Mouse (Mus musculus): ENCODE data around the gene Snx30.
A peak's percentile ranks its signal among the peaks of the same experiment; 100 is the strongest.

Gene Snx30

DNA sequence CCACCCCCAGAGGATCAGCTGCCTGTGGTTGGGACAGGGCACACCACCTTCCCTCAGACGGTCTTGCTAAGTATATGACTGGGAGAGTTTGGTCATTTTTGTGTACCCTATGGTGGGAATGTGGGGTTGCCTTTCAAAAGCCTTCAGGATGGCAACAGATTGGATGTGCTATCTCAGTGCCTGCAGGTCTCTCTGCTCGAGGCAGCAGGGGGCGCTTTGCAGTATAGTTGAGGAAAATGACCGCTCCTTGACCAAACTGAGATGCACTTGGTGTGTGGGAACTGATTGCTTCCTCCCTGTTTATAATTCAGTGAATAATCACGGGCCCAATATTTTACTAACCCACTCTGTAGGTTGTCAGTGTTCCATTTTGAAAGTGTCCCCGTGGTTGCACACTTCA is 96.9 kb downstream of the Snx30 start:
- DNase-seq (ENCODE audit: low spot score in 2 of 2): no peak

GRCm38 (mm10) chr4:59907092-59907491 is 101.5 kb downstream of the Snx30 start:
- no peak for DNase-seq (ENCODE audit: low spot score in 2 of 2)

DNA sequence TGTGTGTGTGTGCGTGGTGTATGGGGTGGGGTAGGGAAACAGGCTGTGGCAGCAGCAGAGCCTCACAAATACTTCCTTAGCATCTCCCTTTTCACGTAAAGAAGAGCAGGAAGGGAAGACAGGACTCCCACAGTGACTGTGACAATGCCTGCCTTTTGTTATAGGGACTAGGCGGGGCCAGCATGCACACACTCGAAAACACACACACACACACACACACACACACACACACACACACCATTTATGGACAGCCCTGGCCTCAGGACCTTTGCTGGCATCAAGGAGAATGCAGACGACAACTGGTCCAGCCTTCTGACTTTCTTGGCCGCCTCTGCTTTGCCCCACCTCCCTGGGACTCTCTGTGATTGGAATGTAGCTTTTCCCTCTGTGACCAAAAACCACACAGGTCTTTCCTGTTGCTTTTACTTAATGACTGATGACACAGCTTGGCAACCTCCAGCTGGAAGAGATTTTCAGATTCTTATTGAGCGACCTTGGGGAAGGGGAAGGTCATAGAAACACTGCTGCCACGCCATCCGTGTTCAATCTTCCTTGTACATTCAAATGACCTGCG is 102.1 kb downstream of the Snx30 start:
- no peak for DNase-seq (ENCODE audit: low spot score in 2 of 2)

DNA sequence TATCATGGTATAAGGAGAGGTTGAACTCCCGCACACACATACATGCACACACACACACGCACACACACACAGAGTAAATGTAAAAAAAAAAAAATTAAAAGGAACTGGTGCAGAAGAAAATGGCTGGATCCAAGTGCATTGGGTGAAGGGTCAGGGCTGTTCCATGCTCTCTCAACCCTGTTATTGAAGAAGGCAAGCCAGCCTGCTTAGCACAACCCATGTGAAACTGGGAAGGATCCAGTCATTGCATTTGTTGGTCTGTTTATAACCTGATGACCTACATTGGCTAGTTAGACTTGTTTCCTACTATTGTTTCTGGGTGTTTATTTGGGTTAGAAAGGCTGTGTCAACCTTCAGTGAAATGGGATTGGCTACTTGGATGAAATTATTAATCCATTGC is 103.1 kb downstream of the Snx30 start:
- no peak for DNase-seq (ENCODE audit: low spot score in 2 of 2)

GRCm38 (mm10) chr4:59914608-59915403 is 109.2 kb downstream of the Snx30 start, which contains the start of gene Slc46a2:
Gene Slc46a2 (minus strand): TSS chr4:59915056.
- DNase-seq (ENCODE audit: low spot score in 2 of 2): no peak

DNA sequence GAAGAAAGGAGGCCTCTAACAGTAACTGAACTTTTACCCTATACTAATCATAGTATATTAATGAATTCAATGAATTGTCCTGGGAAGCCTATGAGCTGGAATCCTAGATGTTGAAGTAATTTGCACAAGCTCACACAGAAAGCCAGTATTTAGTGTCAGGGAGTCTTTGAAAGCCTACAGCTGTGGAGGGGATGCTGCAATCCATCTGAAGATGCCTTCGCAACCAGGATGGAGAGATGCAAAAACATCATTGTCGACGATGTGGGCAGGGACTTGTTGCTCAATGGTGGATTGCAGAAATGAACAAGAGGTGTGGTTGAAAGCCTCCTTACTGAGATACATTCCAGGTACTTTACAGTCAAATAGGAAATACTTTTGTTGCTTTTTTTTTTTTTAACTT is 112.3 kb downstream of the Snx30 start:
- no peak for DNase-seq (ENCODE audit: low spot score in 2 of 2)

- DNase-seq (ENCODE audit: low spot score in 2 of 2): peak; percentile 16 to 18
Observed at GRCm38 (mm10) chr4:59925082-59925481, 119.4 kb downstream of the Snx30 start.

- DNase-seq (ENCODE audit: low spot score in 2 of 2): no peak
Observed at GRCm38 (mm10) chr4:59927666-59928065, 122.0 kb downstream of the Snx30 start.

DNA sequence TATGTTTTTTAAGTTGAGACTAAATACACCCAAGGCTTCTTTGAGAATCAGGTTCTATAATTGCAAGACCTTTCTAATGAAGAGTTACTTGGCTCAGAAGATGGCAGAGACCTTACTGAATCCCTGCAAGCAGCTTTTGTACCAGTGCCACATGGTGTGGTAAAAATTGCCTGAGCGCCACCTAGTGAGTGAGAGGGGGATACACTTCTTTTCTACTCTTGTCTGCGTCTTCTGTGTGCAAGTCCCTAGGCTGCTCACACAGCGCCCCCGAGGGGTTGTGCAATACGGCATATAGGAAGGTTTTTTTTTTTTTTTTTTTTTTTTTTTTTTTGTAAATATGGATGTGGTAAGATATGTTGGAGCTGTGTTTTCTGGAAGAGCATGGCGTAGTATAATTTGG is 122.7 kb downstream of the Snx30 start:
- peak; percentile 74 to 87 for DNase-seq (ENCODE audit: low spot score in 2 of 2)

DNA sequence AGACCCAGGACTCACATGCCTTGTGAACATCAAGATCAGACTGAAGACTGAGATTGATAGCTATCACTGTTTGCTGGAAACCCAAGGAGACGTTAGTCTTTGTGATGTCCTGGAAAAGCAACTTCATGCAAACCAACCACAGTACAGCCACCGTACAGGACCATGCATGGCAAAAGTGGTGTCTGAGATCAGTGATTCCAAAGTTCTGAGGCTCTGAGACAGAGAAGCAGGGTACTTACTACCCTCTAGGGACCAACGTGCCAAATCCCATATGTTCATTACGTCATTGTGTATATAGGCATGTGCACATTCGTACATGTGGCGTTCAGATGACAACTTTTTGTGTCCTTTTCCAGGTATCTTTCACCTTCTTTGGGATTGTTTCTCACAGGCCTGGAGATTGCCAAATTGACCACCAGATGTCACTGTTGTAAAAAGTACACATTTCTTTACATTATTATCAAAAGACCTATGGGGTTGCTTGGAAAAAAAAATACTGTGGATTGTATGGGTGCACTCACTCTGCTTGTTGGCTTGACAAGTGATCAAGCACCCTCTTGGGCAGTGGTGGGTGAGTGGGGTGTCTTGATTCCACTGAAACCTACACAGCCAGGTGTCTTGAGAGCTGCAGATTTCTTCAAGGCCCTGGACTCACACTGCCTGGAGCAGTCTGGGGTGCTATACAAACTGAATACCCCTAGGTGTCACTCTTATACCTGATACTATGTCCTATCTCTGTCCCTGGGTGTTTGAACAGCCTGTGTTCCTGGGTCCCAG is 127.1 kb downstream of the Snx30 start:
- no peak for DNase-seq (ENCODE audit: low spot score in 2 of 2)

DNA sequence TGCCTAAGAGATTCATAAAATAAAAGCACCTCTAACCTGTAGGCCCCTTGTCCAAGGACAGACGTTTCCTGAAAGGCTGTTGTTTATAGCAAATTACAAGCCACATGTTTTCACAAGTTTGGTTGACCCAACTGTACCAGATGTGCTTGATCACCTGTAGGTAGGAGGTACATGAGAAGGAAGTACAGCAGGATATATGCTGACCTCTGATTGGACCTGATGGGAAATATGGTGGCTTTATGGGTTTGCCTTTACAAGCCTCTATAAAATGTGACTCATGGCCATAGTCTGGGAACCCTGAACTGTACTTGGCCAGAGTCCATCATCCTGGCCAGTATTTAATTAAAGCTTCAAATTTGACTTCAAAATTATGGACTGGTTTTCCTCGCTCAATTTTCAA is 131.9 kb downstream of the Snx30 start:
- DNase-seq (ENCODE audit: low spot score in 2 of 2): no peak

Measured in thymus, postnatal 10 days (tissue).